Mouse (Mus musculus) intestine, postnatal 0 days (tissue): ENCODE data around the gene Pdia4. TPM values are rescaled to one million over a fixed set of nuclear protein-coding genes. Genes with fewer than 3 reads are reported as not detected.
"Not testable (repeated sequence)": the region's sequence is repeated elsewhere in the genome, so short reads cannot be mapped to it uniquely, and the experiment has no call there.

Experiments used
- ATAC-seq: fragments of 200-750 bp; cut with Nextera tagmentation; 2 replicates; pipeline ENCODE4 v1.8.0; 2017; ENCODE audit warnings: mild to moderate bottlenecking, moderate TSS enrichment, moderate library complexity
- H3K27ac ChIP-seq: fragments of 300-500 bp; sonication (generic); 2 replicates; pipeline ENCODE4 v1.5.1; 2014; ENCODE audit warnings: mild to moderate bottlenecking, low read depth, low read length, moderate library complexity
- H3K27me3 ChIP-seq: fragments of 300-500 bp; sonication (generic); replicated peaks from 2 replicates; pipeline ENCODE4 v1.6.1; 2014; ENCODE audit warnings: low read length, mixed read lengths; ENCODE audit not compliant: control insufficient read depth, insufficient read depth
- H3K36me3 ChIP-seq: fragments of 300-500 bp; sonication (generic); 2 replicates; pipeline ENCODE4 v1.6.1; 2014; ENCODE audit warnings: mild to moderate bottlenecking, moderate library complexity; ENCODE audit not compliant: control insufficient read depth, insufficient read depth
- H3K4me1 ChIP-seq: fragments of 300-500 bp; sonication (generic); replicated peaks from 2 replicates; pipeline ENCODE4 v1.6.1; 2014; ENCODE audit warnings: antibody characterized with exemption, low read length, mixed read lengths; ENCODE audit not compliant: control insufficient read depth, insufficient read depth
- H3K4me2 ChIP-seq: fragments of 300-500 bp; sonication (generic); replicated peaks from 2 replicates; pipeline ENCODE4 v1.6.1; 2014; ENCODE audit warnings: low read depth, mild to moderate bottlenecking, moderate library complexity
- H3K4me3 ChIP-seq: fragments of 300-500 bp; sonication (generic); 2 replicates; pipeline ENCODE4 v1.5.1; 2014; ENCODE audit warnings: low read depth, low read length
- H3K9ac ChIP-seq: fragments of 300-500 bp; sonication (generic); 2 replicates; pipeline ENCODE4 v1.6.1; 2014; ENCODE audit warnings: mild to moderate bottlenecking, low read depth, low read length
- H3K9me3 ChIP-seq: fragments of 300-500 bp; sonication (generic); 2 replicates; pipeline ENCODE4 v1.6.1; 2016; ENCODE audit warnings: mixed run types; ENCODE audit not compliant: control insufficient read depth
- CTCF ChIP-seq: sonication (generic); IDR thresholded peaks from 2 replicates; pipeline ENCODE4 v1.5.1; 2016; ENCODE audit warnings: low read depth, mild to moderate bottlenecking, control low read depth, antibody characterized with exemption, moderate library complexity
- WGBS: fragments of 180-500 bp; shearing (Covaris S2); extraction: QIAGEN DNeasy Blood & Tissue Kit; methylation state at CpG from one replicate; pipeline ENCODE4 v1.1.7; 2014; 5-methylcytosine and 5-hydroxymethylcytosine counted together
- polyA plus RNA-seq: library from polyadenylated mRNA; unstranded; fragments of >200 nt; fragmentation: Nextera tagmentation; extraction: Ambion mirVana; gene quantifications from 2 replicates; pipeline ENCODE4 v1.2.1, GENCODE M21; 2015

Pdia4 gene
- polyA plus RNA-seq, 1 experiment from 2014 or later, result 95.9 TPM

GRCm38 (mm10) chr6:47781091-47781968, 31.9 kb downstream of the Pdia4 start:
- H3K27ac ChIP-seq, result peak overlapping the region; percentile 67
- TF ChIP-seq CTCF, result peak; percentile 36; the same call in 1 of the 2 replicates
- WGBS, result under 1% methylated on average over 21 of the region's 21 CpGs
- no peaks in the 10 kb centered on the region for H3K9me3 ChIP-seq
- H3K4me1 ChIP-seq, result no peaks in the 10 kb centered on the region
- peak overlapping the region; percentile 51 for H3K4me2 ChIP-seq
- H3K9ac ChIP-seq, result peak overlapping the region; percentile 51
- H3K36me3 ChIP-seq, result no peaks in the 10 kb centered on the region
- peak overlapping the region; percentile 52 for H3K4me3 ChIP-seq
- peak; percentile 55 for ATAC-seq
- H3K27me3 ChIP-seq, result no peaks in the 10 kb centered on the region

- H3K27me3 ChIP-seq, result no peaks in the 10 kb centered on the region
- TF ChIP-seq CTCF, result no peak
- H3K36me3 ChIP-seq, result no peaks in the 10 kb centered on the region
- ATAC-seq, result no peak; the same call in 1 of the 2 replicates
- peak overlapping the region; percentile 51; the same call in 1 of the 2 replicates for H3K9ac ChIP-seq
- WGBS, result 6% methylated on average over 2 of the region's 2 CpGs
- H3K9me3 ChIP-seq, result no peaks in the 10 kb centered on the region
- peak overlapping the region; percentile 52 for H3K4me3 ChIP-seq
- no peaks in the 10 kb centered on the region for H3K4me1 ChIP-seq
- peak overlapping the region; percentile 51 for H3K4me2 ChIP-seq
- peak overlapping the region; percentile 67 for H3K27ac ChIP-seq
These were observed 32.6 kb downstream of the Pdia4 start for GRCm38 (mm10) chr6:47780576-47781013.

GRCm38 (mm10) chr6:47771760-47772159, 41.5 kb downstream of the Pdia4 start:
- not testable (repeated sequence) for H3K9ac ChIP-seq, H3K4me2 ChIP-seq, H3K9me3 ChIP-seq, H3K36me3 ChIP-seq, H3K4me3 ChIP-seq, H3K27ac ChIP-seq, H3K27me3 ChIP-seq, H3K4me1 ChIP-seq
- 61% methylated on average over 7 of the region's 19 CpGs for WGBS
- peak; percentile 51; the same call in 1 of the 2 replicates for ATAC-seq

- not testable (repeated sequence) for H3K4me3 ChIP-seq, H3K27me3 ChIP-seq, H3K4me2 ChIP-seq, ATAC-seq, H3K9ac ChIP-seq, H3K27ac ChIP-seq, H3K4me1 ChIP-seq, H3K36me3 ChIP-seq, H3K9me3 ChIP-seq
- 81% methylated on average over 12 of the region's 12 CpGs for WGBS
These were observed 42.1 kb downstream of the Pdia4 start for GRCm38 (mm10) chr6:47771113-47771512.

GRCm38 (mm10) chr6:47769861-47770260, 43.4 kb downstream of the Pdia4 start:
- H3K4me2 ChIP-seq, H3K9ac ChIP-seq, ATAC-seq, H3K9me3 ChIP-seq, H3K4me3 ChIP-seq, H3K36me3 ChIP-seq, H3K27ac ChIP-seq, H3K4me1 ChIP-seq, H3K27me3 ChIP-seq: not testable (repeated sequence)
- WGBS, result 79% methylated on average over 4 of the region's 4 CpGs

GRCm38 (mm10) chr6:47768520-47768919, 44.7 kb downstream of the Pdia4 start:
- H3K27ac ChIP-seq, H3K9me3 ChIP-seq, H3K27me3 ChIP-seq, H3K4me3 ChIP-seq, ATAC-seq, H3K4me2 ChIP-seq, H3K4me1 ChIP-seq, H3K36me3 ChIP-seq, H3K9ac ChIP-seq: not testable (repeated sequence)
- WGBS, result 56% methylated on average over 1 of the region's 12 CpGs

GRCm38 (mm10) chr6:47767355-47767754, 45.9 kb downstream of the Pdia4 start:
- not testable (repeated sequence) for H3K9me3 ChIP-seq, H3K27me3 ChIP-seq, H3K4me3 ChIP-seq, H3K4me2 ChIP-seq, H3K27ac ChIP-seq, H3K4me1 ChIP-seq, H3K9ac ChIP-seq, H3K36me3 ChIP-seq
- ATAC-seq, result peak; percentile 38; the same call in 1 of the 2 replicates
- WGBS, result 74% methylated on average over 6 of the region's 20 CpGs

- H3K9ac ChIP-seq, H3K36me3 ChIP-seq, H3K9me3 ChIP-seq, H3K27me3 ChIP-seq, H3K27ac ChIP-seq, H3K4me2 ChIP-seq, H3K4me1 ChIP-seq, ATAC-seq, H3K4me3 ChIP-seq: not testable (repeated sequence)
- WGBS, result 82% methylated on average over 9 of the region's 10 CpGs
These were observed 50.5 kb downstream of the Pdia4 start for GRCm38 (mm10) chr6:47762686-47763085.

- not testable (repeated sequence) for H3K36me3 ChIP-seq, H3K4me1 ChIP-seq, H3K9ac ChIP-seq, H3K4me2 ChIP-seq, H3K27me3 ChIP-seq, ATAC-seq, H3K27ac ChIP-seq, H3K9me3 ChIP-seq, H3K4me3 ChIP-seq
- 87% methylated on average over 12 of the region's 16 CpGs for WGBS
These were observed 53.8 kb downstream of the Pdia4 start for GRCm38 (mm10) chr6:47759406-47759805.
